Mouse (Mus musculus): ENCODE measurements around the gene Gm3336.

- TF ChIP-seq CTCF (IDR thresholded peaks at IDR 0.05; ENCODE audit: extremely low read depth, insufficient read length, insufficient replicate concordance, low read depth, low read length) (no peak), POLR2A (IDR thresholded peaks at IDR 0.05; ENCODE audit: low read depth, low read length) (no peak)
Observed at GRCm38 (mm10) chr8:70726721-70727120, 8.4 kb downstream of the Gm3336 start.

Measured in small intestine, adult 2 months (tissue).